In genomic region chr16:45653934-45654332, GRCm38 (mm10) we compare ENCODE assay signal across 8 mouse cellular contexts. TPM values are rescaled to one million over a fixed set of nuclear protein-coding genes. Genes with fewer than 3 reads are reported as not detected.
DNase-seq lines count a peak whose midpoint lies in the region; ATAC-seq and TF ChIP-seq lines count a peak whose summit lies in the region.

TSS of gene BC016579 (minus strand) at chr16:45654068.

- H3K27ac ChIP-seq in cerebellum, adult 2 months (ENCODE audit: insufficient read depth, low read length): no peak within 1 kb of the TSS
- no peak within 1 kb of the TSS for H3K27ac ChIP-seq in hindbrain, embryonic 13.5 days
- H3K27ac ChIP-seq in midbrain, embryonic 15.5 days: no peak within 1 kb of the TSS

- H3K36me3 ChIP-seq in hindbrain, embryonic 13.5 days: no peaks in the 10 kb centered on the region
- no peaks in the 10 kb centered on the region for H3K36me3 ChIP-seq in midbrain, embryonic 15.5 days (replicated peaks)

- TF ChIP-seq CTCF in cerebellum, adult 2 months (IDR thresholded peaks at IDR 0.05; ENCODE audit: borderline replicate concordance, insufficient read depth, low read depth, low read length): no peak

- 10% methylated on average over 20 of the region's 20 CpGs for WGBS in cerebellum, adult 2 months
- WGBS in hindbrain, embryonic 13.5 days: 4% methylated on average over 20 of the region's 20 CpGs
- WGBS in midbrain, embryonic 15.5 days: 9% methylated on average over 20 of the region's 20 CpGs

- no peaks in the 10 kb centered on the region for H3K27me3 ChIP-seq in cerebellum, adult 2 months (ENCODE audit: control insufficient read depth, insufficient read depth, low read length)
- H3K27me3 ChIP-seq in hindbrain, embryonic 13.5 days: peaks cover 22% of the 10 kb centered on the region
- 0 out of 2 replicates have a peak, but pooled peaks cover 6% of the 10 kb centered on the region for H3K27me3 ChIP-seq in midbrain, embryonic 15.5 days (replicated peaks)

- no peaks in the 10 kb centered on the region for H3K9me3 ChIP-seq in hindbrain, embryonic 13.5 days
- no peaks in the 10 kb centered on the region for H3K9me3 ChIP-seq in midbrain, embryonic 15.5 days

- peaks cover 6% of the 10 kb centered on the region for H3K4me1 ChIP-seq in cerebellum, adult 2 months (ENCODE audit: control insufficient read depth, insufficient read depth, low read length)
- peaks cover 7% of the 10 kb centered on the region for H3K4me1 ChIP-seq in hindbrain, embryonic 13.5 days (replicated peaks)
- peaks cover 4% of the 10 kb centered on the region for H3K4me1 ChIP-seq in midbrain, embryonic 15.5 days

- no peak for TF ChIP-seq POLR2A in cerebellum, adult 2 months (IDR thresholded peaks at IDR 0.05; ENCODE audit: borderline replicate concordance, insufficient read depth, low read length)

- peak within 1 kb of the TSS; percentile 54 for H3K4me2 ChIP-seq in hindbrain, embryonic 13.5 days
- H3K4me2 ChIP-seq in midbrain, embryonic 15.5 days: peak within 1 kb of the TSS; percentile 55

- H3K9ac ChIP-seq in hindbrain, embryonic 13.5 days: no peak within 1 kb of the TSS
- no peak within 1 kb of the TSS; the same call in 1 of the 2 replicates for H3K9ac ChIP-seq in midbrain, embryonic 15.5 days

- ATAC-seq in hindbrain, embryonic 13.5 days (ENCODE audit: low FRiP score): peak; percentile 28; the same call in 1 of the 2 replicates
- peak; percentile 60 for ATAC-seq in midbrain, embryonic 15.5 days (replicated peaks)

- peak; percentile 27 to 40 for DNase-seq in cerebellum, adult 2 months
- DNase-seq in cerebellum, adult 11 months: no peak
- peak; percentile 10 for DNase-seq in c-Kit-positive CD71-positive TER-119-negative erythroid progenitor cells, embryonic 14.5 days (ENCODE audit: low read depth)
- peak; percentile 37 for DNase-seq in liver
- peak; percentile 83 for DNase-seq in yolk sac, embryonic 10.5 days (ENCODE audit: low spot score)
- DNase-seq in gastrocnemius, postnatal 10 days: no peak

- H3K4me3 ChIP-seq in cerebellum, adult 2 months (replicated peaks; ENCODE audit: insufficient read depth, low read depth, low read length): peak within 1 kb of the TSS; percentile 32
- H3K4me3 ChIP-seq in hindbrain, embryonic 13.5 days: peak within 1 kb of the TSS; percentile 32
- peak within 1 kb of the TSS; percentile 30 for H3K4me3 ChIP-seq in midbrain, embryonic 15.5 days

RNA-seq across cellular contexts. Expression of gene BC016579, which starts in this region (rescaled TPM):
- polyA plus RNA-seq in cerebellum, adult 2 months (2012; rRNA removed): 0.36 and 0.47 TPM in 2 replicates
- not detected in 2 replicates for polyA plus RNA-seq in hindbrain, embryonic 13.5 days (2015; fragmentation: Nextera tagmentation; extraction: Ambion mirVana)
- polyA plus RNA-seq in midbrain, embryonic 15.5 days (2015; fragmentation: Nextera tagmentation; extraction: Ambion mirVana): 0.10 TPM in 1 of 2 replicates, not detected in the other
- total RNA-seq in gastrocnemius, postnatal 10 days (2021): not detected

Comparison
In these comparisons a context has a peak if more than half of its experiments do, and no peak if none do; other contexts are left out.
1. Peak in DNase-seq and H3K4me3 ChIP-seq in cerebellum, adult 2 months; RNA of the gene not detected or under 1 TPM.
2. Peak in ATAC-seq, H3K4me3 ChIP-seq and H3K4me2 ChIP-seq in hindbrain, embryonic 13.5 days; RNA of the gene not detected or under 1 TPM.
3. Peak in ATAC-seq, H3K4me3 ChIP-seq and H3K4me2 ChIP-seq in midbrain, embryonic 15.5 days; RNA of the gene not detected or under 1 TPM.
4. DNase-seq: peak in c-Kit-positive CD71-positive TER-119-negative erythroid progenitor cells, embryonic 14.5 days (single experiment), liver (single experiment) and yolk sac, embryonic 10.5 days (single experiment); none in cerebellum, adult 11 months (single experiment) and gastrocnemius, postnatal 10 days (single experiment).
5. Peak in every context shown above with its lines, with median percentiles within 50 percentile points of each other: H3K4me3 ChIP-seq.